Mouse (Mus musculus) embryonic facial prominence, embryonic 15.5 days (tissue): ENCODE results near the gene Synrg. TPM values are rescaled to one million over a fixed set of nuclear protein-coding genes. Genes with fewer than 3 reads are reported as not detected.
A peak's percentile ranks its signal among the peaks of the same experiment; 100 is the strongest.

Experiments
- ATAC-seq: fragments of 200-750 bp; cut with Nextera tagmentation; 2 replicates; pipeline ENCODE4 v1.8.0; 2017; ENCODE audit warnings: low read depth, moderate TSS enrichment; ENCODE audit not compliant: insufficient number of reproducible peaks, low FRiP score, low TSS enrichment
- H3K27ac ChIP-seq: fragments of 300-500 bp; sonication (generic); replicated peaks from 2 replicates; pipeline ENCODE4 v1.5.1; 2015; ENCODE audit warnings: mild to moderate bottlenecking, inconsistent platforms
- H3K27me3 ChIP-seq: fragments of 300-500 bp; sonication (generic); 2 replicates; pipeline ENCODE4 v1.6.1; 2015; ENCODE audit warnings: inconsistent platforms
- H3K36me3 ChIP-seq: fragments of 300-500 bp; sonication (generic); 2 replicates; pipeline ENCODE4 v1.6.1; 2015; ENCODE audit warnings: mild to moderate bottlenecking, inconsistent platforms
- H3K4me1 ChIP-seq: fragments of 300-500 bp; sonication (generic); 2 replicates; pipeline ENCODE4 v1.6.1; 2015; ENCODE audit warnings: inconsistent platforms
- H3K4me2 ChIP-seq: fragments of 300-500 bp; sonication (generic); replicated peaks from 2 replicates; pipeline ENCODE4 v1.6.1; 2015; ENCODE audit warnings: mild to moderate bottlenecking, inconsistent platforms
- H3K4me3 ChIP-seq: fragments of 300-500 bp; sonication (generic); replicated peaks from 2 replicates; pipeline ENCODE4 v1.5.1; 2015; ENCODE audit warnings: mild to moderate bottlenecking, inconsistent platforms
- H3K9ac ChIP-seq: fragments of 300-500 bp; sonication (generic); 2 replicates; pipeline ENCODE4 v1.6.1; 2015; ENCODE audit warnings: inconsistent platforms
- H3K9me3 ChIP-seq: fragments of 300-500 bp; sonication (generic); replicated peaks from 2 replicates; pipeline ENCODE4 v1.6.1; 2016; ENCODE audit warnings: inconsistent platforms
- WGBS: fragments of 180-500 bp; shearing (Covaris S2); methylation state at CpG from one replicate; pipeline ENCODE4 v1.1.7; 2015; 5-methylcytosine and 5-hydroxymethylcytosine counted together
- polyA plus RNA-seq: library from polyadenylated mRNA; unstranded; fragments of >200 nt; fragmentation: Nextera tagmentation; extraction: Ambion mirVana; gene quantifications from 2 replicates; pipeline ENCODE4 v1.2.1, GENCODE M21; 2015

Synrg gene
- polyA plus RNA-seq: 11.3 and 13.8 TPM in 2 replicates

- ATAC-seq: peak; percentile 93
- WGBS: 2% methylated on average over 59 of the region's 76 CpGs
- Histone ChIP-seq H3K4me3 (peak within 1 kb of the TSS; percentile 73), H3K9ac (peak within 1 kb of the TSS; percentile 58), H3K4me2 (peak within 1 kb of the TSS; percentile 61), H3K4me1 (peaks cover 10% of the 10 kb centered on the region), H3K36me3 (peaks cover 32% of the 10 kb centered on the region), H3K9me3 (no peaks in the 10 kb centered on the region), H3K27me3 (no peaks in the 10 kb centered on the region), H3K27ac (peak within 1 kb of the TSS; percentile 75)
Observed at GRCm38 (mm10) chr11:83963991-83964921, at the start of gene Synrg. TSS of gene Synrg (plus strand) at chr11:83964428.

DNA sequence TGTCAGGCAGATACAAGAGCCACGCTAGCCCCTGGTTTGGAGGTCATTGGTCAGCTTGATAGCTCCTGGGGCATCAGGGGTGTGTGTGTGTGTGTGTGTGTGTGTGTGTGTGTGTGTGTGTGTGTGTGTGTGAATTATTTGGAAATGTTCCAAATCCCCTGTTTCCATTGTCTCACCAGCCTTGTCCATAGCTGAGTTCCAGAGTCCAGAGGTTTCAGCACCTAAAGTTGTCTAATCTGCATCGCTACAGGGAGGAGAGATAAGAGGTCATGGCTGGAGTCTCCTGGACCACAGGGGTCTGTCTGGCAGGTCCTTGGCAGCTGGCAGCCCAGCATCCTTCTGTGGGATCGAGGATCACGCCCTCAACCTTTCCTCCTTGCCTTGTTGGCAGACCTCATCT, 49.7 kb upstream of the Synrg start:
- no peak overlapping the region for H3K27ac ChIP-seq
- no peak overlapping the region for H3K4me2 ChIP-seq
- H3K27me3 ChIP-seq: no peaks in the 10 kb centered on the region
- H3K36me3 ChIP-seq: no peaks in the 10 kb centered on the region
- H3K4me3 ChIP-seq: no peak overlapping the region
- H3K9me3 ChIP-seq: no peaks in the 10 kb centered on the region
- WGBS: 79% methylated on average over 4 of the region's 4 CpGs
- no peaks in the 10 kb centered on the region for H3K4me1 ChIP-seq
- no peak overlapping the region for H3K9ac ChIP-seq
- no peak for ATAC-seq

DNA sequence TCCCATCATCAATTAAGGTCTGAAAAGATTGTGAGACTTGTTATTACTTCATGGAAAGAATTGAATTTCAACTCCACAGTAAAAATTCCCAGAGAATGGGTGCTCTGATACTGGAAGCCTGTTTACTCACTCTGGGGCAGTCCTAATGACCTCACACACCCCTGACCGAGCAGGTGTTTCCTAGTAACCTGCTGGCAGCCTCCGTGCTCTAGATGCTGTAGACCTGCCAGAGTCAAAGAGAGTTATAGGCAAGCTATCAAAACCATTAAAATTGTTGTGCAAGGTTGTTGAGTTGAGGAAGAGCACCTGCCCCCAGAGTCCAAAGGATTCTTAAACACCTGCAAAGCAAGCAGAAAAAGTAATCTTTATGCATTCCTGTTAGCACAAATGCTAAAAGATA, 41.6 kb upstream of the Synrg start:
- Histone ChIP-seq H3K4me1 (no peaks in the 10 kb centered on the region), H3K9me3 (no peaks in the 10 kb centered on the region), H3K27me3 (no peaks in the 10 kb centered on the region), H3K4me3 (no peak overlapping the region), H3K36me3 (no peaks in the 10 kb centered on the region), H3K27ac (no peak overlapping the region), H3K4me2 (no peak overlapping the region), H3K9ac (no peak overlapping the region)
- 65% methylated on average over 2 of the region's 2 CpGs for WGBS
- no peak for ATAC-seq

DNA sequence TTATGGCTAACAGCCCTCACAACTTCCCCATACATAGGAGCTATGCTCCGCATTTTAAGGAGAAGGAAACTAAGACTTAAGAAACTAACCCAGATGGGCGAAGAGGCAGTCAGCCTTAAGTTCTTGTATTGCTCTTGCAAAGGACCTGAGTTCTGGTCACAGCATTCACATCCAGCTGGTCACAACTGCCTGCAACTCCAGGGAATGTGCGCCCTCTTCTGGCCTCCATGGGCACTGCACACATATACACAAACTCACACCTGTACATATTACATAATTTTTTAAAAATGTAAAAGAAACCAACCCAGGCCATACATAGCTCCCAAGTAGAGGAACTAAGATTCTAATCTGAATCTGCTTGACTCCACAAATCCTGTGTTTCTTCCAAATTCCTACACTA, 37.1 kb upstream of the Synrg start:
- Histone ChIP-seq H3K27ac (no peak overlapping the region), H3K9ac (no peak overlapping the region), H3K36me3 (no peaks in the 10 kb centered on the region), H3K27me3 (0 out of 2 replicates have a peak, but pooled peaks cover 3% of the 10 kb centered on the region), H3K4me2 (no peak overlapping the region), H3K4me3 (no peak overlapping the region), H3K4me1 (no peaks in the 10 kb centered on the region), H3K9me3 (no peaks in the 10 kb centered on the region)
- ATAC-seq: no peak
- 59% methylated on average over 3 of the region's 3 CpGs for WGBS

DNA sequence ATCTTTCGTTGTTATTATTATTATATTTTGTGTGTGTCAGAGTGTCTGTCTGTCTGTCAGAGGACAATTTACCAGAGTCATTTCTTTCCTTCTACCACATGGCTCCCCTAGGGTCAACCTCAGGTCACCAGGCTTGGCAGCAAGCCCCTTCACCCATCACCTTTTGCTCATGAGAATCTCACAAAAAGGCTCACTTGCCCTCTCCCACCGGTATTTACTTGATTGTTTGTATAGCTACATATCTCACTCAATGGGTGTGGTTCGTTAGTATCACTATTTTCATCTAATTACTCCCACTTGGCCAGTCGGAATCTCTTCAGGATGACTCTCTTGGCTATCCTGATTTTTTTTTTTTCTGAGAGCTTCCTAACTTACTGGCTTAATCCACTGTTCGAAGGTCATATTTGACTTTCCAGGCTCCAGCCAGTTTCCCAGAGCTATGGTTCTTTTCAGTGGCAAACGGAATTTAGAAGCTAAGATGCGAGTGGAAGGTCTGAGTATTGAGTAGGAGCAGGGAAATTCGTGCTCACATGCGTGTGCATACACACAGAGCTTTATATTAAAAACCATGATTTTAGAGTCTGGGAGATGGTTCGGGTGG, 31.6 kb upstream of the Synrg start:
- Histone ChIP-seq H3K9me3 (no peaks in the 10 kb centered on the region), H3K36me3 (no peaks in the 10 kb centered on the region), H3K27ac (no peak overlapping the region), H3K4me1 (no peaks in the 10 kb centered on the region), H3K9ac (no peak overlapping the region), H3K27me3 (0 out of 2 replicates have a peak, but pooled peaks cover 3% of the 10 kb centered on the region), H3K4me2 (no peak overlapping the region), H3K4me3 (no peak overlapping the region)
- WGBS: 80% methylated on average over 10 of the region's 10 CpGs
- ATAC-seq: no peak

GRCm38 (mm10) chr11:83933376-83933775, 30.9 kb upstream of the Synrg start:
- H3K36me3 ChIP-seq: no peaks in the 10 kb centered on the region
- H3K27me3 ChIP-seq: 0 out of 2 replicates have a peak, but pooled peaks cover 3% of the 10 kb centered on the region
- H3K9ac ChIP-seq: no peak overlapping the region
- 87% methylated on average over 4 of the region's 4 CpGs for WGBS
- no peaks in the 10 kb centered on the region for H3K9me3 ChIP-seq
- H3K27ac ChIP-seq: no peak overlapping the region
- no peak overlapping the region for H3K4me2 ChIP-seq
- no peak for ATAC-seq
- H3K4me1 ChIP-seq: no peaks in the 10 kb centered on the region
- no peak overlapping the region for H3K4me3 ChIP-seq

- WGBS: 11% methylated on average over 7 of the region's 7 CpGs
- H3K9me3 ChIP-seq: no peaks in the 10 kb centered on the region
- H3K4me2 ChIP-seq: no peak overlapping the region
- H3K27ac ChIP-seq: no peak overlapping the region
- 0 out of 2 replicates have a peak, but pooled peaks cover 3% of the 10 kb centered on the region for H3K27me3 ChIP-seq
- ATAC-seq: 0 out of 2 replicates have a peak, but pooled peaks have one; percentile 11
- H3K36me3 ChIP-seq: no peaks in the 10 kb centered on the region
- H3K4me3 ChIP-seq: no peak overlapping the region
- no peak overlapping the region for H3K9ac ChIP-seq
- no peaks in the 10 kb centered on the region for H3K4me1 ChIP-seq
Observed at GRCm38 (mm10) chr11:83935986-83936665, 28.1 kb upstream of the Synrg start.

DNA sequence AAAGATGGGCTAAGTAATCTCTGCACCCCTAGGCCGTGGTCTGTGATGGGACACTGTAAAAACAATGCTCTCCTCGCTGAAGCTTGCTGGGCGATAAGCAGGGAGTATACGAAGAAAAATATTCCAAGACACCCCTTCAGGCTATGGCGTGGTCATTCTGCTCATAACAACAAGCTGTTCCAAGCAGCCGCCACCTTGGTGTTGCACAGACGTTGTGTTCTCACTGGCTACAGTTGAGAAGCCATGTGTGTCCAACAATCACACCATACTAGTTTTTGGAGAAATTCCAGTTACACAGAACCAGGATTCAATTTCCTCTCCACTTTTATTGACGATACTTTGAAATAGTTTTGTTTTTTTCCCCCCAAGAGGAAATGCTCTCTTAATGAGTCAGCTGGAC, 25.7 kb upstream of the Synrg start:
- no peak for ATAC-seq
- no peak overlapping the region for H3K9ac ChIP-seq
- H3K4me1 ChIP-seq: peaks cover 5% of the 10 kb centered on the region; the same call in 1 of the 2 replicates
- no peaks in the 10 kb centered on the region for H3K9me3 ChIP-seq
- H3K4me3 ChIP-seq: no peak overlapping the region
- no peak overlapping the region for H3K27ac ChIP-seq
- H3K27me3 ChIP-seq: no peaks in the 10 kb centered on the region
- no peaks in the 10 kb centered on the region for H3K36me3 ChIP-seq
- H3K4me2 ChIP-seq: no peak overlapping the region
- 71% methylated on average over 8 of the region's 8 CpGs for WGBS

- Histone ChIP-seq H3K4me3 (peak within 1 kb of the TSS; percentile 90), H3K9me3 (no peaks in the 10 kb centered on the region), H3K4me1 (peaks cover 5% of the 10 kb centered on the region; the same call in 1 of the 2 replicates), H3K36me3 (peaks cover 32% of the 10 kb centered on the region), H3K27me3 (no peaks in the 10 kb centered on the region), H3K4me2 (peak within 1 kb of the TSS; percentile 63), H3K9ac (peak within 1 kb of the TSS; percentile 79), H3K27ac (peak within 1 kb of the TSS; percentile 82)
- under 1% methylated on average over 49 of the region's 49 CpGs for WGBS
- peak; percentile 91 for ATAC-seq
Observed at GRCm38 (mm10) chr11:83941950-83942840, 22.0 kb upstream of the Synrg start, which contains the start of gene Ddx52. TSS of gene Ddx52 (plus strand) at chr11:83942062.

DNA sequence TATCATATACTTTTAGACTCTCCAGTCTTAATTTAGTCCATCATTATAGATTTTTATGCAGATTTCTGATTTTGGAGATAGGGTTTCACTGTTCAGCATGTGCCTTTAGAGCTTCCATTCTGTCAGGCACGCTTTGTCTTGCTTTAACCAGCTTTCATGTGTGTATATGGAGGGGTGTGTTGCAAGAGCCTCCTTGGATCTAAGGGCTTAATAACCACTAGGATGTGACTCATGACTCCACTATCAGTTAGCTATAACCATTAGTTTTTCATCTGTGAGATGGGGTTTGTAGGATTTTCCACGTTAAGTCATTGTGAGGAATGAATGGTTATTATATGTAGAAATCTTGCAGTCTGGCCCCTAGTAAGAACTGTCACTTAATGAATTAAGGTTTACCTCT, 7.4 kb upstream of the Synrg start:
- Histone ChIP-seq H3K36me3 (peaks cover 82% of the 10 kb centered on the region), H3K27me3 (no peaks in the 10 kb centered on the region), H3K27ac (no peak overlapping the region), H3K9me3 (no peaks in the 10 kb centered on the region), H3K4me3 (no peak overlapping the region), H3K4me1 (no peaks in the 10 kb centered on the region), H3K9ac (no peak overlapping the region), H3K4me2 (no peak overlapping the region)
- ATAC-seq: no peak
- WGBS: 89% methylated on average over 2 of the region's 2 CpGs
